Mouse (Mus musculus) megakaryocyte-erythroid progenitor cell, adult 5-6 weeks (primary cell): ENCODE measurements around the gene Kcnd3. TPM values are rescaled to one million over a fixed set of nuclear protein-coding genes. Genes with fewer than 3 reads are reported as not detected.

Experiments used
- ATAC-seq: replicated peaks from 2 replicates; pipeline ENCODE4 v1.8.0; 2016; ENCODE audit warnings: mild to moderate bottlenecking, inconsistent platforms; ENCODE audit not compliant: severe bottlenecking, poor library complexity, low FRiP score, low TSS enrichment
- total RNA-seq, 2 experiments: library from RNA; stranded (forward) in 1 of 2; stranded (reverse) in 1 of 2; fragments of 200-1000, 215-1000 nt in 1 of 2; fragments of >200 nt in 1 of 2; fragmentation: Nextera tagmentation in 1 of 2; gene quantifications; 2 replicates each; pipeline ENCODE4 v1.2.3; 2014 to 2017

The Kcnd3 gene
- total RNA-seq, 2 experiments from 2014 or later = not detected

DNA sequence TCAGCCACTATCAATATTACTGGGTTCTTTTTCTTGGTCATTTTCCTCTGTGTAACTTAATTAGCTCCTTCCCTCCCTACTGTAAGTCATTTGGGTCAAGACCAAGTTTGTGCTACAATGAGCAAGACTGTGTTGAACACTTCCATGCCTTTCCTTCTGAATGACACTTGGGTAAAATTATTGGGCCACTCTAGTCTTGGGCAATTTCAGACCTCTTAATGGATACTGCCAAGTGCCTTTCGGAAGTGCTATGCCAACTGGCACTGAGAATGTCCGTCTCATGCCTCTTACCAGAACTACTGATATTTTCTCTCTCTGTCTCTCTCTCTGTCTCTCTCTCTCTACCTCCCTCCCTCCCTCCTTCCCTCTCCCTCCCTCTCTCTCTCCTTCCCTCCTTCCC is 173.8 kb downstream of the Kcnd3 start:
- no peak for ATAC-seq

DNA sequence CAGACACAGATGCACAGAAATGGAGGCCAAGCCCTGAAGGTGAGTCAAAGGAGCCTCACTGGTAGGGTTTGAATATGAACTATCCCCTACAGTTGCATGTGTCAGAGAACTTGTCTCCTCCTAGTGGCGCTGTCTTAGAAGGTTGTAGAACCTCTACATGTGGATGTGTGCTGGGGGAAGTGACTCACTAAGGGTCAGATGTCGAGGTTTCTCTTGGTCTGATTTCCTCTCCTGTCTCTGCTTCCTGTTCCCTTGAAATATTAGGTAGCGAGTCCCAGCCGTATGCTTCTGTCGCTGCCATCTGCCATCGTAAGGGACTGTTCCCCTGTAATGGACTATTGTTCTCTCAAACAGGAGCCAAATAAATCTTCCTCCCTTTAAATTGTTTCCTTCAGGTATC is 175.1 kb downstream of the Kcnd3 start:
- ATAC-seq = no peak

DNA sequence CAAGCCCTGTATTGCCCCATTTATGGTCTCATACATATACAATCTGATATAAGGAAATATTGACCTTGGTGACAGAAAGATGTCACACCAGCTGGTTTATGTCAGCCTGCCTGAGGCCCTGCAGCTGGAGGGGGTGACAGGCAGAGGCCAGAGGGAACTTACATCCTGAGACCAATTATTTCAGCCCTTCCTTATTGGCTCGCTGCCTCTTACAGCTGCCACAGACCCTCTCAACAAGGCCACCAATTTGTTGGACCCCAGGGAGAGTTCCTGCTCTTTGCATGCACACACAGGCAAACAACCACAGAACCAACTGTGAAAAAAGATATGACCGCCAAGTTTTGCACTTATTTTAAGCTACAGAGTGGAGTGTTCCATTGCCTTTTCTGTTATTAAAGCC is 180.2 kb downstream of the Kcnd3 start:
- no peak for ATAC-seq

DNA sequence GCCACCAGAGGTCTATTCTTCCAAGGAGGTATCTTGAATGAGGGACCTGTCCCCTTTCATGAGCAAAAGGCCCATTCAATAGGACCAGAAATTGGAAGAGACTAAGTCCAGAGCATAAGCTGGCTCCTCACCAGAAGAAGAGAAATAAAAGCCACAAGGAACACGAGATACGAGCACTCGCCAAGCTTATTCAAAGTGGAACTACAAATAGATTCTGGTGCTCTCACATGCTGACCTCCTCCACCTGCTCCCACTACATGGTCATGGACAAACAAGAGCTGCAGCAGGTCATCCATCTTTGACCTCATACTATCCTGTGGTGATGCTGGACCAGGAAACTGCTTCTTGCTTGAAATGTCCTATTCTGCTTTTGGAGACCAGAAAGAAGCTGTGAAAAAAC is 180.9 kb downstream of the Kcnd3 start:
- ATAC-seq = no peak

DNA sequence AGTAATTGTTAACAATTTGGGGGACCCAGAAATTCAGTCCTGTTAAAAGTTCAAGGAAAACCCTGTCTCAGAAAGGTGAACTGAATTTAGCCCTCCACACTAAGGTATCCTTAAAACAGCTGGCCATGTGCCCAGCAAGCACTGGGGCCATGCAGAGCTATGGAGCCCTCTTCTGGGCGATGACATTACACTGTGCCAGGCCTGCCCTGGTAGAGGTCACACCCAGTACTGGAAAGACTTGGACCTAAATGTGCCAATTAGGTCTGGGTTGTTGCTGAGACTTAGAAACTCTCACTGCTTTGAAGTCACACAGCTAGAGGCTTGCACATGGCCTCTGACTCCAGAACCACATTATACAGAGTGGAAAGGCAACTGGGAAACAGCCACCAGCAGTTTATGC is 190.1 kb downstream of the Kcnd3 start:
- no peak for ATAC-seq

DNA sequence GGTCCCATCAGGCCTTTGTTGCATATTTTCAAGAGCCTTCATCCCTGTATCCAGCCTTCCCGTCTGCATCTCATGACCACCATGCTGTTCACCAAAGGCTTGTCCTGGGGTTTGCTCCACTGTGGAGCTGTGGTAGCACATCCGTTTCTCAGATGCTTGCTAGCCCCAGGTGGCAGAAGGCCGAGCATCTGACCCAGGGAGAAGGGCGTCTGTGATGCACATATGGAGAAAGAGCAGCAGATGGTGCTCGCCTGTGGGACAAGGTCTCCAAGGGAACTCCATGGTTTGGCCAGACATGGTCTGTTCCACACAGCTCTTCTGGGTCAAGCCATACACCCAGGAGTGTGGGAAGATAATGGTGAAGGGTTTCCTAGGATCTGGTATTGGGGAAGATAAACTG is 191.4 kb downstream of the Kcnd3 start:
- ATAC-seq = no peak

DNA sequence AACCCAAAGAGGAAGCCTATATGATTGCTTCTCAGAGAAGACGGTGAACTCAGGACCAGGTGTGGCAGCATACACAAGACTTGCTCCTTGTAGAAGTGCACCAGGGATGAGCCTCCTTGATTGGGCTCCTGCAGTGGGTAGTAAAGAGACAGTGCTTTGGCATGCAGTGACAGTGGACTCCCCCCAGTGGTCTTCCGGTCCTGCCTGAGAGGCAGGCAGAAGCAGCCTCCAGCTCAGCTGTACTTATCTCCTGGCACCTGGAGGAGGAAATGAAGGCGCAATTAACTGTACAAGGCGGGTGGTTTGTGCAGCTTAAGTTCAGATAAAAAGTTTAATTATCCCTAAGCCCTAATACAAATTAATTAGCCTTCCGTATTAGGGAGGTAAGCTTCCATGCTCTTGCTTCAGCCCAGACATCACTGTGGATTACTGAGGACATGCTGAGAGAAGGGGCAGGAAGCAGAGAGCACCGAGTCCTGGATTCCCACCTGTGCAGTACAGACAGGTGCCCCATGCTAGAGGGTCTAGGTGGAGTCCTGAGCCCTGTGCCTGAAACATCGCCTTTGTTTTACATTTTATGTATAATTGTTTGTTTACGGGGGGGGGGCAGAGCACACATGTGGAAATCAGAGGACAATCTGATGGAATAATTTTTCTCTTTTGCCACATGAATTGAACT is 196.9 kb downstream of the Kcnd3 start:
- peak; percentile 65 for ATAC-seq

DNA sequence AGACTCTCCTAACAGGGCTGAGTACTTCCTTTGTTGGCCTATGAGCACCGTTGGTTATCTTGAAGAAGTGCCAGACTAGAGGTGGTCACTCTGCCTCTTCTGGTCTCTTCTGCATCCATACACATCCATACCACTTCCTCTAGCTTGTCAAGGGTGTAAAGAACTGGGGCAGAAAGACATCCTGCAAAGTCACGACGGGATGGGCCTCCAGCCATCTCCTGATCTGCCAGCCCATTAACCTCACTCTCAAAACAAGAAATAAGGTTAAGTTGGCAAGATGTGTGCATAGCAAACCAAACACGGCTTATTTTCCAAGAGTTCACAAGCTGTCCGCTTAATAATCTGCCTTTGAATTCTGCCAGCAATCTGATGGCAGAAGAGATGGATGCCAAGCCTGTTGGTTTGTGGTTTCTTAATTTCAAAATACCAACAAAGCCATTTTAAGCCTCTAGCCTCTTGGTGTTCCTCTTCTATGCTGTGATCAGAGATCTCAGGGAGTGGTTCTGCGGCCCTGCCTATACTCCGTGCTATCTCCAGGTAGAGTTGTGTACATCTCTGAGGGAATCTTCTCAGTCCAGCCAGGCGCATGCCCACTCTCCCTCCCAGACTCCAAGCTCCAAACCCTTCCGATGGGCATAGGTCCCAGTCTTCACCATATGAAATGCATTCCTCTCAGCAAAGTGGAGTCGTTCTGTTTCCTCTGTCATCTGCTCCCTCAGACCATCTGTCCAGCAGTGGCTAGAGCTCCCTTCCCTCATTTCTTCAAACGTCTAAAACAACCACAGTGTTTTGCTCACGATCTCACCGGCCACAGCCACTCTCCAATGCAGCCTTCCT is 201.6 kb downstream of the Kcnd3 start:
- no peak for ATAC-seq

DNA sequence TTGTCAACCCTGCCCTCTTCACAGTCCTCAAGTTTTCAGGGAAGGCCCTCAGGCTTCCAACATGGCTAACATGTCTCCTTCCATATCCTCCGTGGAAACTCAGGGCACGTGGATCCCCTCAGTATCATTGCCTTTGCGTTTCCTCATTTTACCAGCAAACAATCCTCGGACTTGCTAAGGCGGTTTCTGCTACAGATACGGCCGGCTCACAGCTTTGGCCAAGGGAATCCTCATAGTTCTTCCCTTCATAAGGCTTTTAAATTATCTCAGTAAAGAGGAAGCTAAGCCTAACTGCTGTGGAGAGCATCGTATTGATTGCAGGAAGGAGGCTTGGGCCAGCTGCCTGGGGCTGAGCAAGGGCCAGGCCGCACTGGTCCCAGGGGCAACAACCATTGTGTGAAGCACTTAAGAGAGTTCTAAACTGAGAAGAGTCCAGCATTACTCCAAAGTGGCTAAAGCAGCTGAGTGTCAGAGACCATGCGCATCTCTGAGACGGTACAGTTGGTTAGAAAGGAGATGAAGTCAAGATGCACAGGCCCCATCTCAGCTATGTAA is 203.0 kb downstream of the Kcnd3 start:
- no peak for ATAC-seq

DNA sequence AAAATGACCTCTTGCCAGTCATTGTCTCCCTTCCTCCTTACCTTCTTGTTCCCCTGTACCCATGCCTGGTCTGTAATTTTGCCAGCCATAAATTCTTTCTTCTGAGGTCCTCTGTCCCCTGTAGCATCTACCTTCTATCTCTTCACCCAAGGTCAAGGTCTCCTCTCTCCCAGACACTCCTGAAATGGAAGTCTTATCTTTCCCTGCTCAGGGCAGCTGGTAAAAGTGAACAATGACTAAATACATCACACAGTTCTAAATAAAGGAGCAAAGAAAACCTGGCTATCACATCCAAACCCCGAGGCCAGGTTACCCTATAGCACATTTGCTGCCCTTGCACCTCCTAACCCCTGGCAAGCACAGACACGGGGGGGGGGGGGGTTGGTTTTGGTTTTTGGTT is 208.4 kb downstream of the Kcnd3 start:
- no peak for ATAC-seq

DNA sequence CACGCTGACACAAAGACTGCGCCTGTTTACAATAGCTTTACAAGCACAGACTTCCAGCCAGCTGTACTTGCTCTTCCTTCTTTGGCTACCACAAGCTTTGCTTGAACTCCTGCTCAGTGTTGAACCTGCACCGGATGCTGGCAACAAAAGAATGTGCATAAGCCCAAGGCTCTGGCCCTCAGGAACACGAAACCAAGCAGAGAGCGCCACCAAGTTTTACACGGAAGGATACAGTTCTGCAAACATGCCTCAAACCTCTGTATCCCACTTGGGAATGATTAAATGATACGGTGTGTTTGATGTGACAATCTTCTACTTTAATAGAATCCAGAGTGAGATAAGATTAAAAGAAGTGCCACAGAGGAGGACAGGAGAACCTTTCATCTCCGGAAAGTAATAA is 210.9 kb downstream of the Kcnd3 start:
- no peak for ATAC-seq

DNA sequence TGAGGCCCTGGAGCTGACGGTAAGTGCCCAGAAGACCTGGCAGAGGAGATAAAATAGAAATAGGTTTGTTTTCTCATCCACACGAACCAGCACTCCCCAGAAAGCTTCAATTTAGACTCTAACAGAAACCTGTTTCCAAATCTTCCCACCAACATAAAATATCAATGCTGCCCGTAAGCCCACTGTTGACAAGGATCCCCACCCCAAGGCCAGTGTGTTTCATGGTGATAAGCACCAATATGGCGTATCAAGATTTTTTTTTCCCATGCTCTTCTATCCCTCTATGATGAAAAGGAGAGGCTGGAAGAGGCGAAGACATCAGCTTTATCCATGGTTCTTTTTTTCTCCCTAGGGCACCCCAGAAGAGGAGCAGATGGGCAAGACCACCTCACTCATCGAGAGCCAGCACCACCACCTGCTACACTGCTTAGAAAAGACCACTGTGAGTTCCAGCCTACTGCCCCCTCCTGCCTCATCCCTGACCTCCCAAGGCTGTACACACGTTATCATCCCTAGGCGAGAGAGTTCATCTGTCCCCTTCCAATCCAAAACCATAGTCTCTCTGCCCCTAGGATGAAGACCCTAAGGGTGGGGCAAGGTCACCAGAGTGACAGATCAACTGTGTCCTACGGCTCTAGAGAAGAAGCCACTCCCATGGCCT is 213.1 kb downstream of the Kcnd3 start:
- peak; percentile 38 for ATAC-seq

DNA sequence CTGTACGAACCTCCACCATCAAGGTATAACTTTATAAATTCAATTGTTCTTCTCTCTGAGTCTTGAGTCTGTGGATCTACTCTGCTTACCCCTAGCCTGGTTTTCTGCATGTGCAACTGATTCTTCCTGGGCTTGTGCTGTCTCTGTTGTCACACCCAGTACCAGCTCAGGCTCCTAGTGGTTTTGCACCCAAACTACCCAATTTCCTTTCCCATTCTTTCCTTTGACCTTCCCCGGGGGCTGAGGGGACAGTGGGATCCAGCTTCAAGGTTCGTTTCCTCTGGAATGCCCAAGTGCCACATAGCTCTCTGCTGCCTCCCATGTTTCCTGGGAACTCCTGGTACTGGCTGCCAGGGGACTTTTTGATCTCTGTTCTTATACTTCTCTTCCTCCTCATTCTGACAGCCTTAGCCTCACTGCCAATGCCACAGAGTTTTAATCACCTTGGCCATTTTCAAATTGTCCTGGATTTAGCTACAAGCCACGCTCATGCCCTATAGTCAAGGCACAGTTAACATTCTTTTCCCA is 214.9 kb downstream of the Kcnd3 start:
- ATAC-seq = no peak

DNA sequence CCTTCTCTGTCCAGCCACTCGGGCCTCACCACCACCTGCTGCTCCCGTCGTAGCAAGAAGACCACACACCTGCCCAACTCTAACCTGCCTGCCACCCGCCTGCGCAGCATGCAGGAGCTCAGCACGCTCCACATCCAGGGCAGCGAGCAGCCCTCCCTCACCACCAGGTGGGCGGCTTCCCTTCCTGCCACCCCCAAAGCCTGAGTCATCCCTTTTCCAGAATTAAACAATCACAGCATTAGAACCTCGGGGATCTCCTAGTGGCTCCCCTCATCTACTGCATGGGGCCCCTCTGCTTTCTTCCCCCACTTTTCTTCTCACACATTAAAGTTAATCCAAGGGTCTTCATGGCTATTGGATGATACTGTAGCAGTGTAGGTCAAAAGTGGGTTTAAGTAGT is 216.0 kb downstream of the Kcnd3 start:
- no peak for ATAC-seq

DNA sequence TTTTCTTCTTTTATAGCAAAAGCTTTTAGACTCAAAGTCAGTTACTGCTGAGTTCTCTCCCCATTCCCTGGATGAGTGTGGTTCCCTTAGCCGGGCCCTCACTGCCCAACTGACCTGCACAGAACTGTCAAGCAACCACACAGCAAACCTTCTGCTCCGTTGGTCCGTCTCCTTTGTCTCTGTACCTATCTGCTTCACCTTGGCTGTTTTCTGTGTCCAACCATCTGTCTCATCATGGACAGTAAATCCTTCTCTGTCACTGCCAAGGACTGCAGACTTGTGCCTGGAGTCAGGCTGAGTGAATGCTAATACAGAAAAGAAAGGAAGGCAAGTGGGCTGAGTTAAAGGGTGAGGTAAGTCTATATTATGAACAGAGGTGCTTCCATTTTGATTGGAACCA is 217.6 kb downstream of the Kcnd3 start:
- ATAC-seq = no peak

DNA sequence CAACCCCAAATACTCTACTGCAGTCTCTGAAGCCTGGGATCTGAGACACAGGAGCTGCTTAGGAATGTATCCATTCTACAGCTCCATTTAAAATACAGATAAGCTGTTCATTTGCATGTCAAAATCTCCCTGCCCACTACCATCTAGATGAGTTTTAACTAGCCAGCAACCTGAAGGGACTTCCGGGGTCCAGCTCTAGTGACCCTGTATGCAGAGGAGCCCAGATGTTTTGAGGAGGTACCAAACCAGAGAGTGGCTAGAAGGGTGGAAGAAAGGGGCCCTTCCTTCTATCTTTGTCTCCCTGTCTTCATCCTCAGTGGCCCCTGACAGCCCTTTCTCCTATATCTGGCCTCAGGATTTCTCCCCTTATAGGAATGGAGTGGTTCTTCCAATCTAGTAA is 218.7 kb downstream of the Kcnd3 start:
- ATAC-seq = no peak

DNA sequence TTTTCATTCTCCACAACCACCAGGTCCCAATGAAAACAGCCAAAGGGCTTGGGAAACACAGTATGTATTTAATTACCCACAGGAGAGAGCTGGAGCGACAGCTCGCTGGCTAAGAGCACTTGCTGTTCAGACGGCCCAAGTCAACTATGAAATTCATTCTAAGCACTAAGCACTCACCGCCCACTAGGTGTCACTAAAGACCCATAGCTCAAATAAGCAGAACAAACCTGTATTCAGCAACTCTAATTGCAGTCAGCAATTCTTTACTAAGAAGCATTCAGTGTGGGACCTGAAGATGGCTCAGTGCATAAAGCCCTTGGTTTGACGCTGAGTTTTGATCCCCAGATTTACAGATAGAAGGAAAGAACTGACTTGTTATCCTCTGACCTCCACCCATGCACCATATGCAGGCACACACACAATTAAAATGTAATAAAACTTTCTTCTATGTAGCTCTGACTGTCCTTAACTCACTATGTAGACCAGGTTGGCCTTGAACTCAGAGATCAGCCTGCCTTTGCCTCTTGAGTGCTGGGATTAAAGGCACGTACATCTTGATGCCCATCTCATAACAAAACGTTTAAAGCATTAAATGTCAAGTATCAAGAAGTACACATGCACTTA is 222.6 kb downstream of the Kcnd3 start:
- peak; percentile 85 for ATAC-seq

DNA sequence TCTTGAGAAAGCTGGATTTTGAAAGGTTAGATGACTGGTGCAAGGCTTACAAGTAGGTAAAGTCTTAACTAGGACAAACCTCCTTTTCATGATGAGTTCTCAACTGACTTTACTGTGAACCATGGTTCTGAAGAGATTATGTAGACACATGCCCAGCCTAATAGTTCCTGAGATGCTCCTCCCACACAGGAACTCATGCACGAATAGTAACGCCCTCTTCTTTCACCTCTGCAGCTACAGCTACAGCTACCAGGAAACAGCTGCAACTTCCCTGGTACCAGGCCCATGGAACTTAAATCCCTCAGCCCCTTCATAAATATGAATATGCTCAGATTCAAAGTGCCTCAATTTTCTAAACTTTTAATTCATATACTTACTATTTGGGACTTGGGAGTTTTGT is 223.8 kb downstream of the Kcnd3 start:
- ATAC-seq = peak; percentile 57; the same call in 1 of the 2 replicates

DNA sequence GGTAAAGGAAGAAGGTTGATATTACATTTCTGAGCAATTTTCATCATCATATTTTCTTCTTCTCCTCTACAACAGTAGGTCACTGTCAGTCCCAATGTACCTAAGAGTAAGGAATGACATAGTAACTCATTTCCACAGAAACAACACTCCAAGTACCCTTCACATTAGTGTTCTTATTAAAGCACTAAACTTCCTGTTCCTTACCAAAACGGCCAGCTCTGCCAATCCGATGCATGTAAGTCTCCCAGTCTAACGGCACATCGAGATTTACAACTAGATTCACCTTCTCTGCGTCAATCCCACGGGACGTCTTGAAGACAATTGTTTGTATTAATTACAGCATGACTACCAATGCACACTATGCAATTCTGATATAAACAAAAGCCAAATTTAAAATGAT is 228.2 kb downstream of the Kcnd3 start:
- ATAC-seq = no peak
